Mouse (Mus musculus): ENCODE data around the gene Pard3b.

GRCm38 (mm10) chr1:62648591-62648990 is 1010.0 kb downstream of the Pard3b start:
- TF ChIP-seq POLR2A (IDR thresholded peaks at IDR 0.05; ENCODE audit: control insufficient read depth, extremely low read depth, insufficient read depth, low read length, poor library complexity): no peak
- no peak for TF ChIP-seq CTCF (IDR thresholded peaks at IDR 0.05; ENCODE audit: borderline replicate concordance, control insufficient read depth, extremely low read depth, insufficient read depth, low read length, poor library complexity)

Measured in thymus, adult 2 months (tissue).